Mouse (Mus musculus) heart, embryonic 10.5 days (tissue): ENCODE measurements around the gene Rfx5. TPM values are rescaled to one million over a fixed set of nuclear protein-coding genes. Genes with fewer than 3 reads are reported as not detected.

Experiments
- DNase-seq: peaks from one replicate; pipeline ENCODE4 v3.0.0-alpha.2; 2017; ENCODE audit warnings: low spot score
- H3K27ac ChIP-seq: fragments of 300-500 bp; sonication (generic); 2 replicates; pipeline ENCODE4 v1.5.1; 2016; ENCODE audit warnings: mild to moderate bottlenecking
- H3K27me3 ChIP-seq: fragments of 300-500 bp; sonication (generic); 2 replicates; pipeline ENCODE4 v1.6.1; 2016; ENCODE audit warnings: mild to moderate bottlenecking; ENCODE audit not compliant: poor library complexity, insufficient read depth, severe bottlenecking
- H3K36me3 ChIP-seq: fragments of 300-500 bp; sonication (generic); 2 replicates; pipeline ENCODE4 v1.6.1; 2016; ENCODE audit warnings: mild to moderate bottlenecking, moderate library complexity
- H3K4me1 ChIP-seq: fragments of 300-500 bp; sonication (generic); 2 replicates; pipeline ENCODE4 v1.6.1; 2016; ENCODE audit warnings: mild to moderate bottlenecking
- H3K4me3 ChIP-seq: fragments of 300-500 bp; sonication (generic); 2 replicates; pipeline ENCODE4 v1.5.1; 2016; ENCODE audit warnings: mild to moderate bottlenecking, moderate library complexity
- H3K9me3 ChIP-seq: fragments of 300-500 bp; sonication (generic); 2 replicates; pipeline ENCODE4 v1.6.1; 2016; ENCODE audit warnings: mild to moderate bottlenecking, moderate library complexity
- WGBS: fragments of 180-500 bp; shearing (Covaris S2); methylation state at CpG from one replicate; pipeline ENCODE4 v1.1.7; 2016; 5-methylcytosine and 5-hydroxymethylcytosine counted together
- polyA plus RNA-seq: library from polyadenylated mRNA; unstranded; fragments of >200 nt; fragmentation: Nextera tagmentation; extraction: Ambion mirVana; gene quantifications from 2 replicates; pipeline ENCODE4 v1.2.1, GENCODE M21; 2016

The Rfx5 gene
- polyA plus RNA-seq, 1 experiment from 2014 or later, result 7.3 TPM

DNA sequence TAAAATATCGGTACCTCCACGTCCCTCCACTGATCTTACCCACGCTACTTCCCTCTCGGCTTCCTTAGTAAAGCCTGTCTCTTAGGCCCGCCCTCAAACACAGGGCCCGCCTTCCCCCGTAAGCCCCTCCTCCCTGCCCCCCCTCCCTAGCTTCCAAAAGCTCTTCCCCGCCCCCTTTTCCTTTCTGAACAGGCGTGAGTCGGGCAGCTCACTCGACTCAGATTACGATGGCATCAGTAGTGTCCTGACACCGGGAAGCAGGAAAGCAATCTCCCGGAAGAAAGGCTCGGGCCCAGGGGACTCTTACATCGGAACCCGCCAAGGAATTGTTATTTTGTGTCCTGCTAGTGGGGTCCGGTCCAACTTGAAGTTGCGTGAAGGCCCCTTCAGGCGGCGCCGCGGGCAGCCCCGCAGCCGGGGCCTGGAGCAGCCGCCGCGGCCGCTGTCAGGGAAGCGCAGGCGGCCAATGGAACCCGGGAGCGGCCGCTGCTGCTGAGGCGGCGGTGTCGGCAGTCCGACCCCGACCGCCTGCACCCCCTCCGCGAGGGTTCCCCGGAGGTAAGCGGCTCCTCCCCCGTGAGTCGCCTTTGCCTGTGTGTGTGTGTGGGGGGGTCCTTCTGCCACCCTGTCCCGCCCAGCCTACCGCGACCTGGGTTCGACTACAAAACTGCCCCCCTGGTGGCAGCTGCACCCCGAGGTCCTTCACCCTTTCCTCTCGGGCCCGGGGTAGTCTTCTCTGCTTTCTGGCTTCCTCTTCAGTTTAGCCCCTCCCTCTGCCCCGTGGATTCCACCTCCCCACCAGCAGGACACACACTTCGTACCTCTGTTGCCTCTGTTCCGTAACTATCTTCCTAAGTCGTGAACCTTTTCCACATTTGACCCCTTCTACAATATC, 20.9 kb downstream of the Rfx5 start, which contains the start of gene Pi4kb:
Pi4kb (plus strand) TSS at position 204 of the 895 bp plus-strand sequence.
- peak; percentile 97 for DNase-seq
- WGBS, result under 1% methylated on average over 57 of the region's 57 CpGs
- peak within 1 kb of the TSS; percentile 96 for H3K27ac ChIP-seq
- peak within 1 kb of the TSS; percentile 95 for H3K4me3 ChIP-seq
- no peaks in the 10 kb centered on the region for H3K27me3 ChIP-seq
- no peaks in the 10 kb centered on the region for H3K9me3 ChIP-seq
- peaks cover 12% of the 10 kb centered on the region for H3K36me3 ChIP-seq
- peaks cover 12% of the 10 kb centered on the region for H3K4me1 ChIP-seq

- H3K4me3 ChIP-seq, result no peak overlapping the region
- WGBS, result 90% methylated on average over 11 of the region's 11 CpGs
- no peaks in the 10 kb centered on the region for H3K9me3 ChIP-seq
- peaks cover 33% of the 10 kb centered on the region for H3K36me3 ChIP-seq
- no peak overlapping the region for H3K27ac ChIP-seq
- H3K27me3 ChIP-seq, result no peaks in the 10 kb centered on the region
- H3K4me1 ChIP-seq, result peaks cover 41% of the 10 kb centered on the region
- DNase-seq, result no peak
Measured at GRCm38 (mm10) chr3:94984312-94984711, 30.4 kb downstream of the Rfx5 start.

DNA sequence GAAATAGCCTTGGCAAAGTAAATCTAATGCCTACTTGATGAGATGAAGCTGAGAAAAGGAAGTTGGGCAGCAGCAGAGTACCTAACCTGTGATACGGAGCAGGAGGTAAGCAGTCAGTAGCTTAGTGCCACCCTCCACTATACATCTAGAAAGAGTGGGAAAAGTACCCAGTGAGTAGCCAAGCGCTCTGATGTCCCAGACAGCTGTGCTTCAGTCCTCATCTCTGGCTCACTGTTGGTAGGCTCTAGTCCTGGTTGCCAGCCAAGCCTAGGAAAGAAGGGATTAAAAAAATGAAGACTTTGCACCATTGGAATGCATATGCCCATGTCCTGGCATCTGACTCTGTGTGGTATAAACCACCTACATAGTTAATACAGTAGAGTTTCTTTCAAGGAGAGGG, 31.6 kb downstream of the Rfx5 start:
- Histone ChIP-seq H3K27ac (no peak overlapping the region), H3K27me3 (no peaks in the 10 kb centered on the region), H3K9me3 (no peaks in the 10 kb centered on the region), H3K4me3 (no peak overlapping the region), H3K36me3 (peaks cover 40% of the 10 kb centered on the region), H3K4me1 (peaks cover 43% of the 10 kb centered on the region)
- no peak for DNase-seq
- WGBS, result 98% methylated on average over 2 of the region's 2 CpGs

DNA sequence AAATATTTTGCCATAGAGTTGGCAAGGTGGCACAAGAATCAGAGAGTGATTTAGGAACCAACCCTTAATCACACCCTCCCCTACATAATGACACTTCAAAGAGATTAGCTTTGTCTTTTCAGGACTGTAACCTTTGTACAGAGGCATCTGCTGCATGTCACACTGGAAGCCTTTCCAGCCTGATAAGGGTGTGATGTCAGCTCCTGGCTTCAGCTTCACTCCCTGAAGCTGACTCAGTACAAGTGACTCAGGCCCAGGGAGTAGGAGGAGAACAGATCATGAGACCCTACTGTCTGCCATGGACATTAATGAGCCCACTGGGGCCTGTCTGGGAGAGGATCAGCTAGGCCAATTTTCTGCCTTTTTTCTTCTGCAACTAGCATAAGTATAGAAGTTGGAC, 33.7 kb downstream of the Rfx5 start:
- Histone ChIP-seq H3K4me1 (peaks cover 39% of the 10 kb centered on the region), H3K4me3 (no peak overlapping the region), H3K9me3 (no peaks in the 10 kb centered on the region), H3K27me3 (no peaks in the 10 kb centered on the region), H3K36me3 (peaks cover 42% of the 10 kb centered on the region), H3K27ac (0 out of 2 replicates have a peak overlapping the region, but pooled peaks have one; percentile 29)
- peak; percentile 89 for DNase-seq

GRCm38 (mm10) chr3:94989159-94989761, 35.4 kb downstream of the Rfx5 start:
- H3K4me3 ChIP-seq, result 0 out of 2 replicates have a peak overlapping the region, but pooled peaks have one; percentile 3
- peaks cover 47% of the 10 kb centered on the region for H3K36me3 ChIP-seq
- H3K9me3 ChIP-seq, result no peaks in the 10 kb centered on the region
- peaks cover 39% of the 10 kb centered on the region for H3K4me1 ChIP-seq
- WGBS, result 35% methylated on average over 9 of the region's 9 CpGs
- 0 out of 2 replicates have a peak overlapping the region, but pooled peaks have one; percentile 24 for H3K27ac ChIP-seq
- H3K27me3 ChIP-seq, result no peaks in the 10 kb centered on the region
- no peak for DNase-seq

- no peak for DNase-seq
- Histone ChIP-seq H3K27me3 (no peaks in the 10 kb centered on the region), H3K9me3 (no peaks in the 10 kb centered on the region), H3K27ac (no peak overlapping the region), H3K4me1 (no peaks in the 10 kb centered on the region), H3K4me3 (no peak overlapping the region), H3K36me3 (peaks cover 95% of the 10 kb centered on the region)
- WGBS, result 29% methylated on average over 2 of the region's 2 CpGs
Measured at GRCm38 (mm10) chr3:94996946-94997345, 43.1 kb downstream of the Rfx5 start.

GRCm38 (mm10) chr3:95002569-95002968, 48.7 kb downstream of the Rfx5 start:
- DNase-seq, result no peak
- Histone ChIP-seq H3K9me3 (no peaks in the 10 kb centered on the region), H3K36me3 (peaks cover 92% of the 10 kb centered on the region), H3K4me1 (no peaks in the 10 kb centered on the region), H3K27me3 (no peaks in the 10 kb centered on the region), H3K27ac (no peak overlapping the region), H3K4me3 (no peak overlapping the region)
- 92% methylated on average over 4 of the region's 4 CpGs for WGBS

DNA sequence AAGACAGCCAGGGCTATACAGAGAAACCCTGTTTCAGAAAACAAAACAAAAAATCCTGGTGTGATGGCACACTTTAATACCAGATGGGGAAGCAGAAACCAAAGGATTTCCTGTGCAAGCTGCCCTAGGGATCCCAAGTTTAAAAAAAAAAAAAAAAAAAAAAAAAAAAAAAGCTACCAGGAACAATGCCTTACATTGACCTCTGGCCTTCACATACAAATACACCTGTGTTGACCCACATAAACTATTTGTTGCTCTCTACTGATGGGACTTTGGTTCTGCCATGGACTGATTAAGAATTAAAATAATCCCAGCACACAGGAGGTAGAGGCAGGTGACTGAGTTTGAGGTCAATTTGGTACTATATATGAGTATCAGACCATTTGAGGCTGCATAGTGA, 49.4 kb downstream of the Rfx5 start:
- Histone ChIP-seq H3K9me3 (no peaks in the 10 kb centered on the region), H3K27me3 (no peaks in the 10 kb centered on the region), H3K36me3 (peaks cover 93% of the 10 kb centered on the region), H3K27ac (no peak overlapping the region), H3K4me3 (no peak overlapping the region), H3K4me1 (no peaks in the 10 kb centered on the region; the same call in 1 of the 2 replicates)
- DNase-seq, result no peak

- WGBS, result 90% methylated on average over 3 of the region's 3 CpGs
- Histone ChIP-seq H3K36me3 (peaks cover 94% of the 10 kb centered on the region), H3K4me3 (no peak overlapping the region), H3K4me1 (peaks cover 10% of the 10 kb centered on the region; the same call in 1 of the 2 replicates), H3K27ac (no peak overlapping the region), H3K27me3 (no peaks in the 10 kb centered on the region), H3K9me3 (no peaks in the 10 kb centered on the region)
- DNase-seq, result no peak
Measured at GRCm38 (mm10) chr3:95005651-95006050, 51.8 kb downstream of the Rfx5 start.

- H3K9me3 ChIP-seq, result no peaks in the 10 kb centered on the region
- no peak for DNase-seq
- peaks cover 95% of the 10 kb centered on the region for H3K36me3 ChIP-seq
- H3K27ac ChIP-seq, result no peak overlapping the region
- peaks cover 12% of the 10 kb centered on the region; the same call in 1 of the 2 replicates for H3K4me1 ChIP-seq
- 87% methylated on average over 9 of the region's 9 CpGs for WGBS
- H3K27me3 ChIP-seq, result no peaks in the 10 kb centered on the region
- no peak overlapping the region for H3K4me3 ChIP-seq
Measured at GRCm38 (mm10) chr3:95007706-95008105, 53.8 kb downstream of the Rfx5 start.

DNA sequence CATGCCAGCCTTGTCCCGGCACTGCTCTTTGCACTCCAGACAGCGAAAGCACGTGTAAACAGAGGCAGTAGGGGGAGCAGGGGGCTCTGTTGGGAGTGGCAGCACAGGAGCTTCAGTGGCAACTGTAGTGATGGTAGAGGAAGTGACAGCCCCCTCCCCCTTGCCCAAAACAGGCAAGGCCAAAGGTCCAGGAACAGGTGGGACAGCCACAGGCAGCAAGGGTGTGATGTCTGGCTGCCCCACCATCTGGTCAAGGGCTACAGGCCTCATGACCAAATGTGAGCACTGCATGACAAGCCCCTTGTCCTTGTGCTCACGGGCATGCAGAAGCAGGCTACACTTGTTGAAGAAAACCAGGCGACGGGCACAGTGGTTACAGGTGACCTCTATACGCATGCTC, 56.5 kb downstream of the Rfx5 start:
- Histone ChIP-seq H3K36me3 (peaks cover 75% of the 10 kb centered on the region), H3K4me1 (peaks cover 34% of the 10 kb centered on the region), H3K27ac (0 out of 2 replicates have a peak overlapping the region, but pooled peaks have one; percentile 29), H3K4me3 (no peak overlapping the region), H3K27me3 (no peaks in the 10 kb centered on the region), H3K9me3 (no peaks in the 10 kb centered on the region)
- DNase-seq, result no peak
- 86% methylated on average over 7 of the region's 7 CpGs for WGBS
